Mouse (Mus musculus) lung, adult 18-20 months (tissue): Measurements from ENCODE around the gene Il10ra.

ENCODE experiments used
- DNase-seq, 2 experiments: peaks; one replicate each; pipeline ENCODE4 v3.0.0; 2022; ENCODE audit warnings: mixed read lengths in 2 of 2

Gene Il10ra

GRCm38 (mm10) chr9:45268597-45269325, at the start of gene Il10ra:
Il10ra (minus strand) TSS chr9:45269149.
- peak; percentile 66 to 69 for DNase-seq

- peak; percentile 30 to 41 for DNase-seq
Measured at GRCm38 (mm10) chr9:45317635-45318034, 48.7 kb upstream of the Il10ra start.

- no peak for DNase-seq
Measured at GRCm38 (mm10) chr9:45313913-45314312, 45.0 kb upstream of the Il10ra start.

- DNase-seq, result no peak
Measured at GRCm38 (mm10) chr9:45311858-45312257, 42.9 kb upstream of the Il10ra start.

GRCm38 (mm10) chr9:45308521-45308920, 39.6 kb upstream of the Il10ra start:
- no peak for DNase-seq

- DNase-seq, result no peak
Measured at GRCm38 (mm10) chr9:45306746-45307410, 37.9 kb upstream of the Il10ra start.

- no peak for DNase-seq
Measured at GRCm38 (mm10) chr9:45301771-45302170, 32.8 kb upstream of the Il10ra start.

GRCm38 (mm10) chr9:45300422-45301104, 31.6 kb upstream of the Il10ra start:
- peak; percentile 92 to 94 for DNase-seq

- DNase-seq, result peak; percentile 40 to 41
Measured at GRCm38 (mm10) chr9:45299231-45300006, 30.5 kb upstream of the Il10ra start.

GRCm38 (mm10) chr9:45294210-45295011, 25.5 kb upstream of the Il10ra start:
- DNase-seq, result peak; percentile 20 to 31

- no peak for DNase-seq
Measured at GRCm38 (mm10) chr9:45291481-45292168, 22.7 kb upstream of the Il10ra start.

GRCm38 (mm10) chr9:45282466-45282865, 13.5 kb upstream of the Il10ra start:
- DNase-seq, result no peak

GRCm38 (mm10) chr9:45280891-45281290, 11.9 kb upstream of the Il10ra start:
- DNase-seq, result no peak

GRCm38 (mm10) chr9:45280059-45280458, 11.1 kb upstream of the Il10ra start:
- DNase-seq, result no peak

- no peak for DNase-seq
Measured at GRCm38 (mm10) chr9:45274635-45275034, 5.7 kb upstream of the Il10ra start.

- DNase-seq, result no peak
Measured at GRCm38 (mm10) chr9:45274218-45274617, 5.3 kb upstream of the Il10ra start.

- DNase-seq, result peak in 1 of 2 experiments; percentile 31
Measured at GRCm38 (mm10) chr9:45272213-45272612, 3.3 kb upstream of the Il10ra start.

GRCm38 (mm10) chr9:45268079-45268478, 870 bp downstream of the Il10ra start:
- DNase-seq, result peak in 1 of 2 experiments; percentile 18

GRCm38 (mm10) chr9:45267099-45267498, 1.9 kb downstream of the Il10ra start:
- no peak for DNase-seq

GRCm38 (mm10) chr9:45261872-45262271, 7.1 kb downstream of the Il10ra start:
- DNase-seq, result no peak

- no peak for DNase-seq
Measured at GRCm38 (mm10) chr9:45261466-45261865, 7.5 kb downstream of the Il10ra start.
